In genomic region chr11:84188530-84188929, GRCm38 (mm10) we compare ENCODE assay signal across 27 mouse cellular contexts. TPM values are rescaled to one million over a fixed set of nuclear protein-coding genes. Genes with fewer than 3 reads are reported as not detected.
DNase-seq lines count a peak whose midpoint lies in the region; ATAC-seq and TF ChIP-seq lines count a peak whose summit lies in the region.
"Had no signal": no experiment of that assay in that cellular context is flagged by ENCODE, and none has a peak within 500 bp of the region (broad histone marks: within the 10 kb centered on the region; RNA-seq: fewer than 3 reads in every experiment).

No protein-coding gene starts in this region.

- DNase-seq in CH12.LX (ENCODE audit: extremely low read depth) (no peak), MEL (ENCODE audit: low read depth, low spot score) (no peak)
- no peak for DNase-seq in kidney, postnatal 14 days
- DNase-seq in adrenal gland, postnatal 14 days = no peak
- DNase-seq: adrenal gland, adult 2 months; adrenal gland, postnatal 10 days; adrenal gland, postnatal 36 days; cerebellum, adult 11 months; cerebellum, adult 18-20 months; cerebellum, adult 8-10 months; cerebellum, adult 9-11 months; cerebellum, postnatal 14 days; cerebellum, postnatal 36 days; embryo, embryonic 11 days had no signal

- peaks cover 0 to 26% of the 10 kb centered on the region in 2 experiments for H3K36me3 ChIP-seq in CH12.LX (replicated peaks in 1 of 2; ENCODE audit: control insufficient read depth in 1 of 2, insufficient read depth in 1 of 2, low read length in 1 of 2)
- peaks cover 0 to 14% of the 10 kb centered on the region in 2 experiments; a peak in 3 of 4 replicates for H3K36me3 ChIP-seq in MEL (ENCODE audit: control insufficient read depth in 1 of 2, insufficient read depth in 2 of 2, low read length in 2 of 2)
- H3K36me3 ChIP-seq: embryonic facial prominence, embryonic 13.5 days; embryonic facial prominence, embryonic 15.5 days; forebrain, embryonic 12.5 days had no signal

- dilution Hi-C loops in CH12.LX (cut with MboI; ENCODE audit: extremely low pct_ligation_motif_present, extremely low pct_unique_long_range_greater_than_20kb, low sequenced_read_pairs) = no loop called here

- H3K9me3 ChIP-seq in CH12.LX (replicated peaks; ENCODE audit: low read length) = no peaks in the 10 kb centered on the region
- H3K9me3 ChIP-seq in MEL (replicated peaks; ENCODE audit: insufficient read depth, low read length) = no peaks in the 10 kb centered on the region
- H3K9me3 ChIP-seq: embryonic facial prominence, embryonic 13.5 days; embryonic facial prominence, embryonic 15.5 days; forebrain, embryonic 10.5 days; forebrain, embryonic 12.5 days; G1E had no signal

- H3K4me1 ChIP-seq in CH12.LX (ENCODE audit: control insufficient read depth in 1 of 2, insufficient read depth in 2 of 2) = peaks cover 0 to 33% of the 10 kb centered on the region in 2 experiments; a peak in 2 of 4 replicates
- no peaks in the 10 kb centered on the region; a peak in 2 of 4 replicates for H3K4me1 ChIP-seq in MEL (ENCODE audit: control insufficient read depth in 1 of 2, insufficient read depth in 2 of 2, low read length in 2 of 2)
- H3K4me1 ChIP-seq: embryonic facial prominence, embryonic 15.5 days had no signal

- TF ChIP-seq CTCF in CH12.LX (conservative IDR thresholded peaks at IDR 0.05 in 1 of 2, IDR thresholded peaks at IDR 0.05 in 1 of 2; ENCODE audit: low read depth in 2 of 2, low read length in 2 of 2) (no peak), MEL (IDR thresholded peaks at IDR 0.05 in 2 of 3, conservative IDR thresholded peaks at IDR 0.05 in 1 of 3; ENCODE audit: control insufficient read depth in 1 of 3, insufficient read depth in 1 of 3, low read depth in 2 of 3, low read length in 3 of 3, poor library complexity in 1 of 3, severe bottlenecking in 1 of 3) (no peak)

- H3K9ac ChIP-seq in CH12.LX (ENCODE audit: insufficient read depth, low read depth) (no peak overlapping the region), MEL (ENCODE audit: control insufficient read depth, low read depth, low read length, poor library complexity, severe bottlenecking) (no peak overlapping the region)
- H3K9ac ChIP-seq: embryonic facial prominence, embryonic 13.5 days; embryonic facial prominence, embryonic 15.5 days; forebrain, embryonic 12.5 days had no signal

- TF ChIP-seq POLR2A in CH12.LX (IDR thresholded peaks at IDR 0.05; ENCODE audit: low read depth, low read length) = no peak
- no peak for TF ChIP-seq POLR2A in MEL (IDR thresholded peaks at IDR 0.05; ENCODE audit: control insufficient read depth in 1 of 2, insufficient read depth in 1 of 2, low read depth in 1 of 2, low read length in 2 of 2, poor library complexity in 1 of 2)

- peaks cover 44% of the 10 kb centered on the region for H3K79me2 ChIP-seq in CH12.LX (replicated peaks; ENCODE audit: control insufficient read depth, extremely low read depth, insufficient read depth, poor library complexity, severe bottlenecking)
- H3K79me2 ChIP-seq in MEL (ENCODE audit: control insufficient read depth, insufficient read depth, low read length, poor library complexity) = peaks cover 33% of the 10 kb centered on the region

- H3K27me3 ChIP-seq in CH12.LX (replicated peaks) = no peaks in the 10 kb centered on the region
- H3K27me3 ChIP-seq in MEL (ENCODE audit: control insufficient read depth in 1 of 2, insufficient read depth in 2 of 2, low read length in 2 of 2) = no peaks in the 10 kb centered on the region
- H3K27me3 ChIP-seq: embryonic facial prominence, embryonic 13.5 days; embryonic facial prominence, embryonic 15.5 days; forebrain, embryonic 12.5 days had no signal

- no peak overlapping the region for H3K4me2 ChIP-seq in CH12.LX (ENCODE audit: insufficient read depth, low read depth, poor library complexity, severe bottlenecking)
- H3K4me2 ChIP-seq: embryonic facial prominence, embryonic 13.5 days; embryonic facial prominence, embryonic 15.5 days; forebrain, embryonic 12.5 days had no signal

- H3K27ac ChIP-seq in CH12.LX (ENCODE audit: insufficient read depth, low read depth) (no peak overlapping the region), MEL (ENCODE audit: control insufficient read depth, low read depth, low read length) (no peak overlapping the region)
- H3K27ac ChIP-seq: embryonic facial prominence, embryonic 13.5 days; embryonic facial prominence, embryonic 15.5 days; forebrain, embryonic 10.5 days; forebrain, embryonic 12.5 days had no signal

- no peak for TF ChIP-seq EP300 in CH12.LX (IDR thresholded peaks at IDR 0.05; ENCODE audit: low read length)
- no peak for TF ChIP-seq EP300 in MEL (IDR thresholded peaks at IDR 0.05; ENCODE audit: low read depth in 1 of 2, low read length in 2 of 2)

- in situ Hi-C loops in CH12.LX (cut with MboI; ENCODE audit: low pct_ligation_motif_present, low pct_unique_long_range_greater_than_20kb, low sequenced_read_pairs) = no loop called here

- no peak overlapping the region for H3K4me3 ChIP-seq in CH12.LX (replicated peaks in 1 of 3; ENCODE audit: low read depth in 2 of 3, low read length in 2 of 3, poor library complexity in 1 of 3)
- H3K4me3 ChIP-seq in MEL (ENCODE audit: control insufficient read depth in 1 of 2, insufficient read depth in 1 of 2, low read depth in 2 of 2, low read length in 2 of 2) = no peak overlapping the region
- H3K4me3 ChIP-seq: embryonic facial prominence, embryonic 13.5 days; embryonic facial prominence, embryonic 15.5 days; erythroblast, embryonic 14.5 days; forebrain, embryonic 10.5 days; forebrain, embryonic 12.5 days had no signal

- 0 out of 2 replicates have a peak, but pooled peaks have one; percentile 44 for ATAC-seq in megakaryocyte-erythroid progenitor cell, adult 5-6 weeks (replicated peaks; ENCODE audit: low FRiP score, low TSS enrichment, poor library complexity, severe bottlenecking)
- ATAC-seq: forebrain, embryonic 14.5 days; forebrain, embryonic 16.5 days had no signal

- no peak for TF ChIP-seq RAD21 in CH12.LX (IDR thresholded peaks at IDR 0.05; ENCODE audit: low read depth, low read length)
- TF ChIP-seq RAD21 in MEL (IDR thresholded peaks at IDR 0.05; ENCODE audit: low read depth, low read length) = no peak

TF ChIP-seq in CH12.LX, 34 proteins besides CTCF, POLR2A, EP300 and RAD21:
- no peak for TF ChIP-seq E2F4 (IDR thresholded peaks at IDR 0.05; ENCODE audit: insufficient replicate concordance, low read depth, low read length)
- peak; percentile 62 for TF ChIP-seq ZNF384 (IDR thresholded peaks at IDR 0.05; ENCODE audit: low read depth, low read length)

TF ChIP-seq in MEL, 35 proteins besides CTCF, POLR2A, EP300 and RAD21:
- TF ChIP-seq TBP (IDR thresholded peaks at IDR 0.05; ENCODE audit: low read depth, low read length) (no peak), NRF1 (IDR thresholded peaks at IDR 0.05; ENCODE audit: insufficient read depth, low read depth, low read length, poor library complexity, severe bottlenecking) (no peak), ZNF384 (IDR thresholded peaks at IDR 0.05; ENCODE audit: low read depth, low read length) (peak; percentile 87), HCFC1 (IDR thresholded peaks at IDR 0.05; ENCODE audit: low read depth, low read length) (no peak), GATA1 (IDR thresholded peaks at IDR 0.05; ENCODE audit: low read depth, low read length) (peak; percentile 14; the same call in 1 of the 2 replicates), NELFE (IDR thresholded peaks at IDR 0.05; ENCODE audit: low read depth, low read length) (no peak), MAZ (IDR thresholded peaks at IDR 0.05; ENCODE audit: low read depth, low read length) (no peak), MEF2A (IDR thresholded peaks at IDR 0.05; ENCODE audit: extremely low read depth, insufficient replicate concordance, low read depth, low read length, poor library complexity, severe bottlenecking) (no peak), MYB (IDR thresholded peaks at IDR 0.05; ENCODE audit: low read depth, low read length) (no peak), UBTF (IDR thresholded peaks at IDR 0.05; ENCODE audit: borderline replicate concordance, insufficient read depth, low read depth, low read length) (no peak), SMC3 (IDR thresholded peaks at IDR 0.05; ENCODE audit: low read depth, low read length) (no peak), USF1 (IDR thresholded peaks at IDR 0.05; ENCODE audit: low read depth, low read length) (no peak)

RNA-seq across cellular contexts. Expression of gene Gm11437, which starts 21.3 kb away (rescaled TPM):
- total RNA-seq in CH12.LX (2012; rRNA removed) = not detected in 2 replicates
- not detected in 2 replicates for total RNA-seq in CH12.LX (2014; rRNA removed)
- not detected in 2 replicates for polyA plus RNA-seq in CH12.LX (2012; ENCODE audit: insufficient read length, low read depth)
- total RNA-seq in MEL (2012; rRNA removed) = not detected in 2 replicates
- not detected for polyA plus RNA-seq in MEL (2012; ENCODE audit: insufficient read depth in 1 of 2, insufficient read length in 2 of 2, low read depth in 1 of 2, low replicate concordance in 2 of 2, missing spikeins in 1 of 2)
- total RNA-seq in megakaryocyte-erythroid progenitor cell, adult 5-6 weeks (2014; fragmentation: Nextera tagmentation) = not detected in 2 replicates
- not detected in 2 replicates for total RNA-seq in megakaryocyte-erythroid progenitor cell, adult 5-6 weeks (2017)
- 0.26 TPM in 1 of 2 replicates, not detected in the other for total RNA-seq in adrenal gland, postnatal 14 days (2021)
- total RNA-seq: adrenal gland, adult 2 months; adrenal gland, postnatal 10 days; adrenal gland, postnatal 36 days; common myeloid progenitor, adult 5-6 weeks; G1E had no signal
- polyA plus RNA-seq: adrenal gland, adult 2 months; C2C12; embryonic facial prominence, embryonic 11.5 days; embryonic facial prominence, embryonic 13.5 days; embryonic facial prominence, embryonic 15.5 days; erythroblast, embryonic 14.5 days; forebrain, embryonic 10.5 days; forebrain, embryonic 12.5 days; forebrain, embryonic 14.5 days; forebrain, embryonic 16.5 days; frontal cortex, adult 2 months; G1E had no signal

RNA-seq across cellular contexts. Expression of gene Acaca, which starts 59.1 kb away (rescaled TPM):
- total RNA-seq in CH12.LX (2012; rRNA removed) (61.7 and 76.5 TPM in 2 replicates), CH12.LX (2014; rRNA removed) (35.0 and 36.9 TPM in 2 replicates), MEL (2012; rRNA removed) (52.0 and 61.5 TPM in 2 replicates)
- polyA plus RNA-seq in CH12.LX (2012; ENCODE audit: insufficient read length, low read depth) (53.5 and 62.6 TPM in 2 replicates), MEL (2012; ENCODE audit: insufficient read depth in 1 of 2, insufficient read length in 2 of 2, low read depth in 1 of 2, low replicate concordance in 2 of 2, missing spikeins in 1 of 2) (10 to 100 TPM; 32.0 to 33.9 TPM)
- 30.2 and 41.0 TPM in 2 replicates for total RNA-seq in megakaryocyte-erythroid progenitor cell, adult 5-6 weeks (2014; fragmentation: Nextera tagmentation)
- 22.5 and 38.4 TPM in 2 replicates for total RNA-seq in megakaryocyte-erythroid progenitor cell, adult 5-6 weeks (2017)
- 80.0 and 100 TPM in 2 replicates for total RNA-seq in adrenal gland, postnatal 14 days (2021)

RNA-seq across cellular contexts. Expression of gene Tada2a, which starts 59.1 kb away (rescaled TPM):
- total RNA-seq in CH12.LX (2012; rRNA removed) (37.5 and 40.8 TPM in 2 replicates), CH12.LX (2014; rRNA removed) (33.1 and 34.1 TPM in 2 replicates), MEL (2012; rRNA removed) (32.3 and 37.8 TPM in 2 replicates)
- polyA plus RNA-seq in CH12.LX (2012; ENCODE audit: insufficient read length, low read depth) (59.5 and 66.1 TPM in 2 replicates), MEL (2012; ENCODE audit: insufficient read depth in 1 of 2, insufficient read length in 2 of 2, low read depth in 1 of 2, low replicate concordance in 2 of 2, missing spikeins in 1 of 2) (10 to 100 TPM in 1 of 2 experiments, not detected in 1; 35.9 TPM)
- 35.2 and 37.8 TPM in 2 replicates for total RNA-seq in megakaryocyte-erythroid progenitor cell, adult 5-6 weeks (2014; fragmentation: Nextera tagmentation)
- 35.0 and 38.3 TPM in 2 replicates for total RNA-seq in megakaryocyte-erythroid progenitor cell, adult 5-6 weeks (2017)
- total RNA-seq in adrenal gland, postnatal 14 days (2021) = 15.5 and 16.7 TPM in 2 replicates

Comparison
In these comparisons a context has a peak if more than half of its experiments do, and no peak if none do; other contexts are left out.
1. Of the 35 proteins assayed by ChIP-seq in both MEL and CH12.LX: peak only in MEL: none; only in CH12.LX: none; in both: ZNF384; in neither: 34.